Mouse (Mus musculus): ENCODE data around the gene Lrrfip2. TPM values are rescaled to one million over a fixed set of nuclear protein-coding genes. Genes with fewer than 3 reads are reported as not detected.

Gene Lrrfip2
- total and polyA plus RNA-seq, 3 experiments, result 16.6 to 30.9 (median 25.2) TPM

GRCm38 (mm10) chr9:111148006-111148405 lies 30.6 kb downstream of the Lrrfip2 start:
- no peak for DNase-seq (ENCODE audit: extremely low read depth)
- Histone ChIP-seq H3K4me2 (ENCODE audit: insufficient read depth, low read depth, poor library complexity, severe bottlenecking) (no peak overlapping the region), H3K27me3 (replicated peaks) (no peaks in the 10 kb centered on the region), H3K4me1 (ENCODE audit: control insufficient read depth in 1 of 2, insufficient read depth in 2 of 2) (peaks cover 2 to 15% of the 10 kb centered on the region in 2 experiments; a peak in 2 of 4 replicates), H3K27ac (ENCODE audit: insufficient read depth, low read depth) (no peak overlapping the region), H3K9me3 (replicated peaks; ENCODE audit: low read length) (no peaks in the 10 kb centered on the region), H3K9ac (ENCODE audit: insufficient read depth, low read depth) (no peak overlapping the region), H3K36me3 (replicated peaks in 1 of 2; ENCODE audit: control insufficient read depth in 1 of 2, insufficient read depth in 1 of 2, low read length in 1 of 2) (peaks cover 0 to 5% of the 10 kb centered on the region in 2 experiments), H3K79me2 (replicated peaks; ENCODE audit: control insufficient read depth, extremely low read depth, insufficient read depth, poor library complexity, severe bottlenecking) (no peaks in the 10 kb centered on the region; the same call in 1 of the 2 replicates), H3K4me3 (replicated peaks in 1 of 3; ENCODE audit: low read depth in 2 of 3, low read length in 2 of 3, poor library complexity in 1 of 3) (no peak overlapping the region)
- dilution Hi-C loops (cut with MboI; ENCODE audit: extremely low pct_ligation_motif_present, extremely low pct_unique_long_range_greater_than_20kb, low sequenced_read_pairs) (no loop called here), in situ Hi-C loops (cut with MboI; ENCODE audit: low pct_ligation_motif_present, low pct_unique_long_range_greater_than_20kb, low sequenced_read_pairs) (no loop called here)
- TF ChIP-seq MAFK (IDR thresholded peaks at IDR 0.05; ENCODE audit: insufficient replicate concordance, low read length), result no peak

- H3K4me3 ChIP-seq (replicated peaks in 1 of 3; ENCODE audit: low read depth in 2 of 3, low read length in 2 of 3, poor library complexity in 1 of 3), result no peak overlapping the region
- TF ChIP-seq ELF1 (IDR thresholded peaks at IDR 0.05; ENCODE audit: low read depth, low read length) (no peak), USF1 (IDR thresholded peaks at IDR 0.05; ENCODE audit: low read depth, low read length) (no peak), NRF1 (IDR thresholded peaks at IDR 0.05; ENCODE audit: low read depth, low read length) (no peak)
- H3K9me3 ChIP-seq (replicated peaks; ENCODE audit: low read length), result no peaks in the 10 kb centered on the region
- no peaks in the 10 kb centered on the region; the same call in 1 of the 2 replicates for H3K79me2 ChIP-seq (replicated peaks; ENCODE audit: control insufficient read depth, extremely low read depth, insufficient read depth, poor library complexity, severe bottlenecking)
- peaks cover under 1 to 12% of the 10 kb centered on the region in 2 experiments; a peak in 2 of 4 replicates for H3K4me1 ChIP-seq (ENCODE audit: control insufficient read depth in 1 of 2, insufficient read depth in 2 of 2)
- in situ Hi-C loops (cut with MboI; ENCODE audit: low pct_ligation_motif_present, low pct_unique_long_range_greater_than_20kb, low sequenced_read_pairs), result no loop called here
- H3K9ac ChIP-seq (ENCODE audit: insufficient read depth, low read depth), result no peak overlapping the region
- dilution Hi-C loops (cut with MboI; ENCODE audit: extremely low pct_ligation_motif_present, extremely low pct_unique_long_range_greater_than_20kb, low sequenced_read_pairs), result no loop called here
- DNase-seq (ENCODE audit: extremely low read depth), result no peak
- H3K36me3 ChIP-seq (replicated peaks in 1 of 2; ENCODE audit: control insufficient read depth in 1 of 2, insufficient read depth in 1 of 2, low read length in 1 of 2), result peaks cover 0 to 3% of the 10 kb centered on the region in 2 experiments
- no peak overlapping the region for H3K4me2 ChIP-seq (ENCODE audit: insufficient read depth, low read depth, poor library complexity, severe bottlenecking)
- no peaks in the 10 kb centered on the region for H3K27me3 ChIP-seq (replicated peaks)
- no peak overlapping the region for H3K27ac ChIP-seq (ENCODE audit: insufficient read depth, low read depth)
Measured at GRCm38 (mm10) chr9:111148414-111148813, 31.0 kb downstream of the Lrrfip2 start.

- H3K79me2 ChIP-seq (replicated peaks; ENCODE audit: control insufficient read depth, extremely low read depth, insufficient read depth, poor library complexity, severe bottlenecking), result no peaks in the 10 kb centered on the region; the same call in 1 of the 2 replicates
- no peak overlapping the region for H3K27ac ChIP-seq (ENCODE audit: insufficient read depth, low read depth)
- peaks cover 0 to 10% of the 10 kb centered on the region in 2 experiments; a peak in 2 of 4 replicates for H3K4me1 ChIP-seq (ENCODE audit: control insufficient read depth in 1 of 2, insufficient read depth in 2 of 2)
- in situ Hi-C loops (cut with MboI; ENCODE audit: low pct_ligation_motif_present, low pct_unique_long_range_greater_than_20kb, low sequenced_read_pairs), result no loop called here
- no peak overlapping the region for H3K4me2 ChIP-seq (ENCODE audit: insufficient read depth, low read depth, poor library complexity, severe bottlenecking)
- no peak overlapping the region for H3K9ac ChIP-seq (ENCODE audit: insufficient read depth, low read depth)
- H3K36me3 ChIP-seq (replicated peaks in 1 of 2; ENCODE audit: control insufficient read depth in 1 of 2, insufficient read depth in 1 of 2, low read length in 1 of 2), result peaks cover 0 to 3% of the 10 kb centered on the region in 2 experiments
- no peak for DNase-seq (ENCODE audit: extremely low read depth)
- no peaks in the 10 kb centered on the region for H3K27me3 ChIP-seq (replicated peaks)
- H3K4me3 ChIP-seq (replicated peaks in 1 of 3; ENCODE audit: low read depth in 2 of 3, low read length in 2 of 3, poor library complexity in 1 of 3), result no peak overlapping the region
- H3K9me3 ChIP-seq (replicated peaks; ENCODE audit: low read length), result no peaks in the 10 kb centered on the region
- dilution Hi-C loops (cut with MboI; ENCODE audit: extremely low pct_ligation_motif_present, extremely low pct_unique_long_range_greater_than_20kb, low sequenced_read_pairs), result no loop called here
- TF ChIP-seq NRF1 (IDR thresholded peaks at IDR 0.05; ENCODE audit: low read depth, low read length), result no peak
- TF ChIP-seq CTCF (conservative IDR thresholded peaks at IDR 0.05 in 1 of 2, IDR thresholded peaks at IDR 0.05 in 1 of 2; ENCODE audit: low read depth in 2 of 2, low read length in 2 of 2), result no peak
- no peak for TF ChIP-seq RCOR1 (conservative IDR thresholded peaks at IDR 0.05; ENCODE audit: low read depth, low read length)
- no peak for TF ChIP-seq MXI1 (IDR thresholded peaks at IDR 0.05; ENCODE audit: low read depth, low read length)
- no peak for TF ChIP-seq POLR2AphosphoS2 (IDR thresholded peaks at IDR 0.05; ENCODE audit: low read depth, low read length)
- no peak for TF ChIP-seq SIN3A (IDR thresholded peaks at IDR 0.05; ENCODE audit: low read length)
- TF ChIP-seq IRF4 (IDR thresholded peaks at IDR 0.05; ENCODE audit: low read depth, low read length), result no peak
- TF ChIP-seq ZKSCAN1 (IDR thresholded peaks at IDR 0.05; ENCODE audit: borderline replicate concordance, low read depth, low read length), result no peak
- no peak for TF ChIP-seq CHD2 (IDR thresholded peaks at IDR 0.05; ENCODE audit: low read length)
- no peak for TF ChIP-seq USF2 (conservative IDR thresholded peaks at IDR 0.05; ENCODE audit: low read depth, low read length)
- no peak for TF ChIP-seq ELF1 (IDR thresholded peaks at IDR 0.05; ENCODE audit: low read depth, low read length)
- TF ChIP-seq GABPA (IDR thresholded peaks at IDR 0.05; ENCODE audit: insufficient replicate concordance, low read depth, low read length), result no peak
- TF ChIP-seq KAT2A (IDR thresholded peaks at IDR 0.05; ENCODE audit: insufficient replicate concordance, low read length), result no peak
- TF ChIP-seq MAFK (IDR thresholded peaks at IDR 0.05; ENCODE audit: insufficient replicate concordance, low read length), result no peak
- TF ChIP-seq TBP (conservative IDR thresholded peaks at IDR 0.05; ENCODE audit: low read depth, low read length), result no peak
Measured at GRCm38 (mm10) chr9:111149188-111149945, 32.0 kb downstream of the Lrrfip2 start.
